Mouse (Mus musculus) natural killer cell, adult 2 months (primary cell): ENCODE measurements around the gene Sema3e.

ENCODE experiments used
- DNase-seq, 2 experiments: peaks; one replicate each; pipeline ENCODE4 v3.0.0; 2022; ENCODE audit warnings: low spot score in 2 of 2

Gene Sema3e

DNA sequence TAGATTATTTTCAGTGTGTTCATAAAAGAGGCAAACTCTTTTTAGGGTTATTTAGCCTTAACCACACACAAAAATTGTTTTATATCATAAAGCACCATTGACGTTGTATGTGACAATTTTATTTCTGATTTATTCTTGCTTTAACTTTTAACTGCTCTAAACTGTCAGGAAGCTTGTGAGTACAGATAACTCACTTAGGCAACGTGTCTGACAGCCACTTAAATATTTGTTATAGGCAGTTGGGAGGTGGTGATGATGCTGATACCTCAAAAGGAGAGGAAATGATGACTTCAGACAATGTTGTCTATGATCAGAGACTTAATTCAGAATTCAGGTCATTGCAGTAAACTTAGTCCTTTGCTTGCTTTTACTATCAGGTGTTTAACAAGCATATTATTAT lies 181.7 kb downstream of the Sema3e start:
- DNase-seq: no peak

DNA sequence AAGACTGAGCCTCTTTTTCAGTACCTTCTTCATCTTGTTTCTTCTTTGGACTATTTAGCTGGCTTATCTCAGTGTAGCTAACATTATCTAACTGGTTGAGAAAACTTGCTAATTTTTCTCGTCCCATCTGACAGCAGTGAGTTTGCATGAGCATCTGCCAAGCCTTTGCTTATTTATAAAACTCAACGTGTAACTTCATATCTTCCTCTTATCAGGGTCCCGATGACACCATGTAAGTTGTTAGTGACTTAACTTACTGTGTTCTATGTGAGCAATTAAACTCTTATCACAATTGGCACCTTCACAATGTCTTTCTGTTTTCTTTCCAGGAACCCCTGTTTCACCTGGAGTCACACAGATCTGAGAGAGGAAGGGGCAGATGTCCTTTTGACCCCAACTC lies 184.9 kb downstream of the Sema3e start:
- DNase-seq: no peak

DNA sequence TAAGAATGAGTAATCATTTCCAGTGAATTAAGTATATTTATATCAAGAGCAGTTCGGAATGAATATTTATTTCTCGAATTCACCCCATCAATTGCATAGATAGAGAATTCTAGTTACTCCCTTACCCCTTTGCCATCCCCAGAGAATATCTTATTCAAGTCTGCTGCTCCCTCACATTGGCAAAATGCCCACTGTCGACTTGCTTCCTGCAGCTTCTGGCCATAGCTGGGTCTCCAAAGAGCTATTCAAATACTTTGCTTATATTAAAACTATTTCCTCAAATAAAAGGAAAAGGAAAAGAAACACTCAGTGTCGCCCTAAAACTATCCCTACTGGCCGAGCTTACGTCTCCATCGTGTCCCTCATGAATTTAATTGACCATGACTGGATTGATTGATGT lies 191.1 kb downstream of the Sema3e start:
- DNase-seq: no peak

DNA sequence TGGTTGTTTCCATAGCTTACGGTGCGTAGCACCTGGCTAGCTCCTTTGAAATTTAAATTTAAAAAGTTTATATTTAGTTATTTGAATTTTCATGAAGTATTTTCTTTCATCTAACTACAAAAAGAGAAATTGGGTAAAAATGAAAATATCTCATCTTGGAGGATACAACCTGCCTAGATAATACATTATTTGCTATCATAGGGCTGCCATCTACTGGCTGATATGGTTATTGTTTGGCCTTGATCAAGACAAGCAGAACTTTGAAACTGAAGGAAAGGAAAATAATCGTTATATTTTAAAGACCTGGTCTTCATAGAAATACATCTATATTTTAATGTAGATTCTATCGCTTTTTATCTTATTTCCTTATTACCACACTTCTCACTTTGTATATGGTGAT lies 193.6 kb downstream of the Sema3e start:
- no peak for DNase-seq

DNA sequence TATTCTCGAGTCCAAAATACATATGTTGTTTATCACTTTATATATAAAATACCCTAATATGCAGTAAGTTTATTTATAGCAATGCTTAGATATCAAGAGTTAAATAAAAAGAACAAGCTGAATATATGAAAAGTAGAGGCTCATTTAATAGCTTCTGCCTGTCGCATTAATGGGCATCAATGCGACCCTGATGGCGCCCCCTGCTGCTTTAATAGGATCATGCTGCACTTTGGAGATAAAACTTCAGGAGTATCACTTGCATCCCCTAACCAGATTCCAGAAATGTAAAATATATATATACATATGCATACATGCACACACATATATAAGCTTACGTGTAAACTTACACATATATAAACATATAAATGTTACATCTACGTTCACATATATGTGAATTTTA lies 199.4 kb downstream of the Sema3e start:
- no peak for DNase-seq

DNA sequence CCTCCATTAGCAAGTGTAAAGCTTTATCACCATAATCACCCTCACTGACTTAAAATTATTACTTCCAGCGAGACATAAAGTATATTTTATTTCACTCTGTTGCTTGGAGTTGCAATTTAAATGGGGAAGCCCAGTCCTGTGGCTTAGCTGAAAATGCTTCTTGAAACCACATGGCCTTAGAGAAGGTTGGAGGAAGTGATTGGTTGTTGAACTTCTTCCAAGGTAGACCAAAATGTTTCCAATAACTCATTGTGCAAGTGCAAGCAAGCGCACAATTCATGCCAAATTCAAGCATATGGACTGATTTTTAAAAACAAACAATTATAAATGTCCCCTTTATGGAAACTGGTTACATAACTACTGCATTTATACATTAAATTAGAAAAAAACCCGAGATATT lies 206.0 kb downstream of the Sema3e start:
- DNase-seq: no peak

DNA sequence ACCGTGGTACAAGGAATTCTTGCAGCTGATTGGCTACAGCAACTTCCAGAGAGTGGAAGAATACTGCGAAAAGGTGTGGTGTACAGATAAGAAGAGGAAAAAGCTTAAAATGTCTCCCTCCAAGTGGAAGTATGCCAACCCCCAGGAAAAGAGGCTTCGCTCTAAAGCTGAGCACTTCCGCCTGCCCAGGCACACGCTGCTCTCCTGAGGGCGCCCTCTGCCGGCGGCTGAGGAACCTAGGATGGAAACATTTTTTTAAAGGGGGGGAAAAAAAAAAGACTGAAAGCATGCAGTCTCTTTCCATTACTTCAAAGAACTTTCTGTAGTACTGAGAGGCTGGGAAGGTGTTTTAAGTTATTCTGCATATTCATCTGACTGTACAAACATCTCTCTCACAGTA lies 227.5 kb downstream of the Sema3e start:
- no peak for DNase-seq

DNA sequence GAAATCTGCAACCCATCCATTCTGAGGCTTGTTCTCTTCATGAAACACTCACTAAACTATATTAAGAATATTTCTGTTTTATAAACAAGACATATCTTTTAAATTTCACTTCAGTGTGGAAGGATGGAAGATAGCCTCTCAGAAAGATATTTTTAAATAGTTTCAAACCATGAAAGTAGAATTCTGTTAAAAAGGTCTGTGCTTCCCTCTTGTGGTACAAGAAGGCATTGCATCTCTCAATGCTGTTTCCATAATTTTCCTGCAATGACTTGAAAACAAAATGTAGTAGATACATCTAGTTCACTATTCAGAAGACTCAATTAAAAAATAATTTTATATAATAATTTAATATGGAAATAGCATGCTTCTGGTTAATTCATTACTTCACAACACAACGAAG lies 228.3 kb downstream of the Sema3e start:
- DNase-seq: no peak

DNA sequence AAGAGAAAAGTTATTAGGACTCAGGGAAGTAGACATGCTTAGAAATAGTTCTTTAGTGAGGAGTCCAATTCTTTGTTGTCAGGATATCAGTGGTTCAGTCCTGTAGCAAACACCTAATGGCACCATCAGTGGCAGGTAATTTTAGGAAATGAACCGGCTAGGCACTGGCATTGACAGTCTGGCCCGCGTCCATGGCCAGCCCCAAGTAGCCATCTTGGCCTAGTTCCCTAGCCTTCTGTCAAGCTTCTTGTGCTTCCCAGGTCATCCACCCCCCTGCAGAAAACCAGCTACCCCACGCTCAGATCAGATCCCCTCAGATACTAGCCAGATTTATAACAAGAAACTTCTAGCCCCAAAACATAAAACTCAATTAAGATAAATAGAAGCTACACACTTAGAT lies 235.1 kb downstream of the Sema3e start:
- DNase-seq: no peak

DNA sequence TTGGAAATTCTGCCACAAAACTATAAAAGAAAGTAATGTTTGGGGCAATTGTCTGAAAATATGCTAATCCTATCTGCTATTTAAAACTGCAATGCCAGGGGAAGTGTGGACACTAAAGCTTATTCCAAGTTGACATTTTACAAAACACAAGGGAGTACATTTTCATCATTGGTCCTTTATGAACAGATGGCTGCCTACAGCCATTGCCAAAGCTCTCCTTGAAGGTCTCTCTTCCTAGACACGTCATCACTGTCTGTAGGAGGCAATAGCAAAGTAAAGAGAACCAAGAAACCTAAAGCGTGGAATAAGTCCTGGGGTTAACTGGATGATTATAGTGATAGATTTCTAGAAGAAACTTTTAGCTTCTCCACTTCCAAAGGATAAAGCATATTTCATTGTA lies 242.3 kb downstream of the Sema3e start:
- DNase-seq: no peak
